Mouse (Mus musculus): ENCODE data around the gene Traf4. TPM values are rescaled to one million over a fixed set of nuclear protein-coding genes. Genes with fewer than 3 reads are reported as not detected.

The Traf4 gene
- polyA plus RNA-seq, 1 experiment from 2014 or later, result 57.5 TPM

DNA sequence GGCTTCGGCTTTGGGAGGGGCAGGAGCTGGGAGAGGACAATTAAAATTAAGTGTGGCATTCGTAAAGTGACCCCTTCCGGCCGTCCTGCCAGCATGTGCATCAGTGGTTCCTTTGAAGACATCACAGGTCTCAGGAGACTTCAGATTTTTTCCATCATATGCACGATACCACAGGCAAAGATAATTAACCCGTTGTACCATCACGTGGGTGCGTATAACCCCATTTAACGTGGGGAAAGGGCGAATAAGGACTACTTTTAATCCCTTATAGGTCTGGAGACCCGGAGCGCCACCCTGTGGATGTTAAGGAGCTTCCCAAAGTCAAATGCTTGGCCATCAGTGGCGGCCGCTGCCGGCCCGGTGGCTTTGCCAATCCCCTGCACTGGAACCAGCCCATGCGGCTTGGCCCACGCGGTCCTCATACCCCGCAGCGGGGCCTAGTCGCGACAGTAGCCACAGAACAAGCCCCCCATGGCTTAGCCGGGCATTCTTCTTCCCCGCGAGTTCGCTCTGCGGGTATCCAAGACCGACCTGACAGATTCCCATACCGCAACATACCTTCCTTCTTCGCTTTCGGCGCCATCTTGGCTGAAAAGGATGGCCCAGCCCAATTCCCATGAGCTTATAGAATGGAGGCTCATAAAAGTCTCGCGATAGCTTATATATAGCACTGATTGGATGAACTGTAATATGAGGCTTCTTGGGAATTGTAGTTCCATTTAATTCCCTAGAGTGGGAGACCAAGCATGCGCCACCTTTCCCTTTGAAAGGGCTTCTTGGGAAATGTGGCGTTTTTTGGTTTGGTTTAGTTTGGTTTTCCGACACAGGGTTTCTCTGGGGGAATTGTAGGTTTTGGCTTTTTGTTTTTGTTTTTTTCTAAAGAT is 17.8 kb upstream of the Traf4 start, which contains the start of gene Rpl23a:
Rpl23a (minus strand) TSS at position 624 of the 884 bp plus-strand sequence.
- DNase-seq (ENCODE audit: low spot score), result peak; percentile 91

DNA sequence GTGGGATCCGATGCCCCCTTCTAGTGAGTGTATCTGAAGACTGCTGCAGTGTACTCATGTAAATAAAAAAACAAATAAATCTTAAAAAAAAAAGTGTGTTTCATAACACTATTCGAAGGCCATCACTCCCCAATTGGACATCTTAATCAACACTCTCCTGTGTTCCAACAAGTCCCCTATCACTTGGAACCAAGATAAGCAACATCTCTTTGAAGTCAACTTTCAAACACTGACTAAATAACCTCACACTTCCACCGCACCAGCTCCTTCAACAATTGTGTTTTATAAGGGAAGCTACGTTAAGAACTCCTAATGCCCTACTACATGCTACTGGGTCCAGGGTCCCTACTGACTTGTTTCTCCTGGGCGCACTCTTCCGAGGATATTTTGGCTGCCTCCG is 17.1 kb upstream of the Traf4 start:
- no peak for DNase-seq (ENCODE audit: low spot score)

DNA sequence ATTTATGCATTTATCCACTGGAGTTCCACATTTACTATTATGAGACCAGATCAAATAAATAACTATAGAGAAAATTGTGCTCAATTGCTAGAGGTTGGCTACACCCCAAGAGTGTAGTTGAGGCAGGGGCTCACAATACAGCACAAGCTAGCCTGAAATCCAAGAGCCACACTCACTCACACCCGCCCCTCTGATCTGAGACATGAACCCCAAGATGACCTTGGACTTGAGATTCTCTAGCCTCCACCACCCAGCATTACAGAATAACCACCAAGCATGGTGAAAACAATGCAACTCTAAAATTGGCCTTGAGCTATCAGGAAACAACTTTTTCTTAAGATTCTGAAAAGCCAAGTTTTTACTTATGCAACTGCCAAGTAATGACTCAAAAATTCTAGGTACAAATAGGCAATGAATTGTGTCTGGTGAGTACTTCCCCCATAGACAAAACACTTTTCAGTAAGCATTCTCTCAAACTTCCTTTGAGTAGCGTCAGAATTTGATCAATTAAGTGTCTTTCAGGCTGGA is 16.5 kb upstream of the Traf4 start:
- no peak for DNase-seq (ENCODE audit: low spot score)

DNA sequence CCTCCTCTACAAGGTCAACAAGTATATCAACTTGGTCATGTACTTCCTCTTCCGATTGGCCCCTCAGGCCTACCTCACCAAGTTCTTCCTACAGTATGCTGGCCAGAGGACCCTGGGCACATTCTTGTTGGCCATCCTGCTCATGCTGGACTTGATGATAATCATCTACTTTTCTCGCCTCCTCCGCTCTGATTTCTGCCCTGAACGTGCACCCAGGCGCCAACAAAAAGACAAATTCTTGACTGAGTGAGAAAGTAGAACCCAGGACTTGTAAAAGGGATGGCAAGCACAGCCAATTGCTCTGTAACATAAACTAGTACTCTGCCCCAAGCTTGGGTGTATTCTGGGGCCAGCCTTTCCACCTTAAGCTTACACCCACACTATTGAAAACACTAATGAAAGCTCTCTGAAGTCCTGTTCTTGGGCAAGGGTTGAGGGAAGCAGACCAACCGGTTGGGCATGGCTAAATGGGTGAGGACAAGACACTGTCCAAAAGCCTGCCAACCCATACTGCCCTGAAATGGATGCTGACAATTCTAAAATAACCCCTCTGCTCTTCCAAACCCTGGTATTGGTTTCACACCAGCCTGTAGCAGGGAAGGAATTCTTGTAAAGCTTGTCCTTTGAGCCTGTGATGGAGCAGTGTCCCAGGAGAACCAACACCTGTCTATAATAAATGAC is 14.8 kb upstream of the Traf4 start:
- DNase-seq (ENCODE audit: low spot score), result no peak

DNA sequence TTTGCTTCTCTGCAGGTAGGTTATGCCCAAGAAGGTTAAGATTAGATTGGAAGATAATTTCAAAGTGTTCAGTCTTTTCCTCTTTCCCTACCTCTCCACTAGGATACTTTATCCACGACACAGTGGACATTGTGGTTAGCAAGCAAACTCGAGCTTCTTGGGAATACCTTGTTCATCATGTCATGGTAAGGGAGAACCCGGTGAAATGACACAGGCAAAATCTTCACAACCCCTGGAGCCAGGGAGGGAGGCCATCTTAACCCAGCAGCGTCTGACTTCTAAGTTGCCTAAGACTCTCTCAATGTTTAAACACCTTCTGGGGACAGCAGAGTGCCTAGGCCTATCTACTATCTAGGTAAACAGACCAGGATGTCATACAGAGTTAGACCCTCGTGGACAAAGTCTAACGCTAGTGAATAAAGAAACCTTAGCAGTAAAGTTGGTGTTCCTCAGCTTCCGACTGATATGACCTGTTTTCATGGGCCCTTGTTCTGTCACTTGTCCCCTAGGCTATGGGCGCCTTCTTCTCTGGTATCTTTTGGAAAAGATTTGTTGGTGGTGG is 14.1 kb upstream of the Traf4 start:
- no peak for DNase-seq (ENCODE audit: low spot score)

DNA sequence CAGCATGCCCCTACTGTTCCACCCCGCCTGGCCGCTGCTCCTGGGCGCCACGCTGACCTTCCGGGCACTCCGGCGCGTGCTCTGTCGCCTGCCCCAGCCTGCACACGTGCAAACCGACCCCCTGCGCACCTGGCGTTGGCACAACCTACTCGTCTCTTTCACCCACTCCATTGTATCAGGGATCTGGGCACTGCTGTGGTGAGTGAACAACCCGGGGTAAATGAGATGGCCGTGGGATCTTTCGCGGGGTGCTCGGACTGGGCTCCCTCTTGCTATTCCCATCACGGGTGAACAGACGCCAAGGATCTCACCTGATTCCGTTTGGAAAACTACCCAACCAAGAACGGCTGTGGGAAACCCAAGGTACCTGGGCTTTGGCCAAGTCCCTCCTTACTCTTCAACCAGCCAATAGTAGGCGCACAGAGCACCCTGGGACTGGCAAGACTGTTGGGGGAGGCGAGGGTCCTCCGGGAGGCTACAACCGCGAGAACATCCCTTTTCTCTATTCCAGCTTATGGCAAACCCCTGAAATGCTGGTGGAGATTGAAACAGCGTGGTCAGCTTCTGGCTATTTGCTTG is 13.6 kb upstream of the Traf4 start:
- DNase-seq (ENCODE audit: low spot score), result peak; percentile 23

DNA sequence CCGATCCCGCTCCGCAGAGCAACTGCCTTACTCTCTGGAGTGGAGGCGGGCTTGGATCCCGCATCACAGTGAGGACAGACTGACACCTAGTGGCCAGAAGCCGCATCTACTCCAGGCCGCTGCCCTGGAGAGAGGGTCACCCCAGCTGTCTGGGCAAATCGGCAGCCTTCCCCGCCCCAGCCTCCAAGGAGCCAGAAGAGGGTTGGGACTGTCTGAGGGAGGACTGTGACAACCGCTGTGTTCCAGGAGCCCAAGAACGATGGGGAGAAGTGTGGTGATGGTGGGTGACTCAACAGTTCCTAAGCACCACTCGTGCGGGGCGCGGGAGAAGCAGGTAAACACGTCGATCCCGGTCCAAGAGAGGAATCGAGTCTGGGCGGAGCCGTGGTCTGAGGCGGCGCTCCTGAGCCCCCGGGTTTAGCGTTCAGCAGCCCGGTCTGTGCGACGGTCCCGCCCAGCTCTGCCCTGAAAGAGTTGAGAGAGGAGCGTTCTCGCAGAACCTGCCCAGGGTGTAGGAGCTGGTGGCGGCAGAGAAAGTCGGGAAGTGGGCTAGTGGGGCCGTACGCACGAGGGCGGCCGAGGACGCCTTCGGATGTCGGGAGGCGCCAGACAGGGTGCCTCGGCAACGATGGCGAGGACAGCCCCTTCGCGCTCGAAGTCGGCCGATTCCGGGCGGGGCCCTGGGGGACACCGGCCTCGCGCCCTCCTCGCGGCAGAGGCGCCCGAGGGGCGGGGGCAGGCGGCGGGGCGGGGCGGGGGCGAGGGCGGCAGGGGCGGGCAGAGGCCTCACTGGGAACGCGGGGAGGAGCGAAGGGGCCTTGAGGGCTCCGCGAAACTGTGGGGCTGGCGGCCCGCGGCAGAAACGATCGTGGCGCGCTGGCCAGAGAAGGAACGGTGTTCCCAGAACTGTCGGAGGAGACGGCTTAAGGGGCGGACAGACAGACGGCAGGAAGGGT is 12.8 kb upstream of the Traf4 start:
- DNase-seq (ENCODE audit: low spot score), result peak; percentile 91

DNA sequence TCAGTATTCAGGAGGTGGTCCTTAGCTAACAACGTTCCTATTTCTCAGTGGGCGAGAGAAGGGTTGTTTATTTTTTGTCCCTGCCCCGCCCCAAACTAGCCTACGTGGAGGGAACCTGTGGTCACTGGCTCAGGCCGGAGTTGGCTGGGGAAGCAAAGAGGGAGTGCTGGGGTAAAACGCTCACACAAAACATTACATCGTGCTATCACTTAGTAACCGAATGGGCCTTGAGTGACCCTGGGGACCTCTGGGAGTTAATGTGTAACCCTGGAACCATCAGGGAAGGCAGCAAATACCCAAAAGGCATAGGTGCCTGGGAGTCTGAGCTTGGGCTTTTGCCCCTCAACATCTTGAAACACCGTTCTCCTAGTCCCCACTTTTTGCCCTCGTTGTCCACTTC is 12.0 kb upstream of the Traf4 start:
- no peak for DNase-seq (ENCODE audit: low spot score)

DNA sequence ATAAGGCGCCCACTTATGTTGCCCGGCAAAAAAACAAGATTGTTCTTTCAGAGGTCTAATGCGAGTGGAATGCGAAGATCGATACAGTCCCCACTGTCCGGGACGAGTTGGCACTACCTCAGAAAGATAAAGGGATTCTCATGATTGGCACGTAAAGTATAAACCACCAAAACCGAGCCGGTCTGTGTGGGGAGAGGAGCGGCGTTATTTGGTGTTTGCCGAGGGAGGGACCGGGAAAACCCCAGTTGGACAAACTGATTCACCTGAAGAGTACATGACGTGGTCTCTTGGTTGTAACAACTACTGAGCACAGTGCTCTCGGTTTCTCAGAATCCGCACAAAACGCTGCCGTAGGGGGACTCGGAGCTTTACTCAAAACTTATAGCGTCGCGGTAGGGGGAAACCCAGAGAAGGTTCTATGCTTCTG is 11.5 kb upstream of the Traf4 start:
- DNase-seq (ENCODE audit: low spot score), result no peak

DNA sequence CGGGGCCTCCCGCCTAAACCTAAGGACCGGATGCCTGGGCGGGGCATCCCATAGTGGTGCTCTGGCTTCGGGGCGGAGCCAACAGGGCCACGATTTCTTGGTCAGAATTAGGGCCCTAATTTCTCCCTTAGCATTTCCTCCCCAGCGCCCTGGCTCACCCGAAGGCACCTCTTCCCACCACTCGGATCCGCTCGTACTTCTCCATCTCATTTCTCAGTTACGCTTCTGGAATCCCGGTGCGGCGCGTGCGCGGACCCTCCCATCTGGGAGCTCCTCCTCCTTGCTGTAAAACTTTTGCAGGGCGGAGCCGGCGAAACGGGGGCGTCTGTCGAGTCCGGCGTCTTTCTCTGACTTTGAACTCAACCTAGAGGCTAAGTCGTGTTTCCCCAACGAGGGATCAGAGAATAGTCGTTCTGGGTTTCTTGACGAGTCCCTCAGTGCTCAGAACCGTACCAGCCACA is 11.0 kb upstream of the Traf4 start, which contains the start of the genes Nek8 and Tlcd1:
Nek8 (minus strand) TSS at position 274 of the 461 bp plus-strand sequence.
Tlcd1 (plus strand) TSS at position 310 of the 461 bp plus-strand sequence.
- DNase-seq (ENCODE audit: low spot score), result peak; percentile 93

DNA sequence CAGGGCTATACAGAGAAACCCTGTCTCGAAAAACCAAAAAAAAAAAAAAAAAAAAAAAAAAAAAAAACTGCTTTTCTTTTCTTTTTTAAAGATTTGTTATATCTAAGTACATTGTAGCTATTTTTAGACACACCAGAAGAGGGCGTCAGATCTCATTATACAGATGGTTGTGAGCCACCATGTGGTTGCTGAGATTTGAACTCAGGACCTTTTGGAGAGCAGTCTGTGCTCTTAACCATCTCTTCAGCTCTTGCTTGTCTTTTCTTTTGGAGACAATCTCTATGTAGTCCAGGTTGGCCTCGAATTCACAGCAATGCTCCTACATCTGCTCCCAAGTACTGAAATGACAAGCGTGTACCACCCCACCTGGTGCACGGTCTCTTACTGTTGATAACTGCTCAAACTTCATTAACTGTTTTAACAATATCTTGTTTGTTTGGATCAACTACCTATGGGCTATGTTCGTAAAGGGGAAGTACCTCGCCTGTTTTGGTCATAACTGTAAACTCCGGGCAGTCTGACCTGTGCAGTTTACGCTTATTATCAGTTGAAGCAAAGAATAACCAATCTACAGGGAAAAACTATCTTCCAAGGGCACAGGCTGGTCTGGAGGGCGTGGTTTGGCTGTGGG is 10.5 kb upstream of the Traf4 start:
- no peak for DNase-seq (ENCODE audit: low spot score)

DNA sequence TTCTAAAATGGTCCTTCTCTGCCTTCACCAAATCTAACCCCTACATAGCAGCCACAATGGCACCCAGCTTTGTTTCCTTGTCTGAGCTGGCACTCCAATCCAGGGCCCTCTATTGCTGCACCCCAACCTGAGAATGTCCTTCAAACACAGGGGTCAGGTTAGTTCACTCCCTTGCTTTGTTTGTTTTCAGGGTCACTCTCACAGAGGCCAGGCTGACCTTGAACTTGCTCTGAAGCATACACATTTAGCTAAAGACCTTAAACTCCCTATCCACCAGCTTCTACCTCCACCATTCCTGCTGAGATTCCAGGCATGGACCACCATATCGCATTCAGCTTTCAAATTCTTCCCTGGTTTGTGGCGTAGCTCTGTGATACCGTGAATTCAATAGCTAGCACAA is 9.1 kb upstream of the Traf4 start:
- no peak for DNase-seq (ENCODE audit: low spot score)

DNA sequence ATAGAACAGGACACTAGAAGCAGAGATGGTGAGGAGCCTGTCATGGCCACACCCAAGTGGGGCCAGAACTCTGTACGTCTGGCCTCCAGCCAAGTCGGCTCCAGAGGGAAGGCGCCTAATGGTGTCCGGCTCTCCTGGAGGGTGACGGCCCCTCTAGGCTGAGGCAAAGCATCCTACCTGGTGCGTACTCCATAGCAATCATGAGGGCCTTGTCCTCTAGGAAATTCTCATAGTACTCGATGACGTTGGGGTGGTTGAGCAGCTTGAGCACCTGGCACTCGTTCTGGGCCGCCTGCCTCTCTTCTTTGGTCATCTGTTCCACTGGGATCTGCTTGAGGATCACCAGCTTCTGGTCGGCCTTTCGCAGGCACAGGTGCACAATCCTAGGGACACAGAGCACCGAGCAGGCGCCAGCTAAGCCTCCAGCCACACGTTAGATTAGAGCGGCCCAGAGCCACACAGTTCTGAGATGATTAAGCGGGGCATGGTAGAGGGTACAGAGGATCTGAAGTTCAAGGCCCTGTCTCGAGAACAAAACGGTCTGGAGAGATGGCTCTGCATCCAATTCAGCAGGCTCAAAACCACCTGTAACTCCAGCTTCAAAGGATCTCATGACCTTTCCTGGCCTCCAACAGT is 7.5 kb upstream of the Traf4 start:
- DNase-seq (ENCODE audit: low spot score), result no peak

DNA sequence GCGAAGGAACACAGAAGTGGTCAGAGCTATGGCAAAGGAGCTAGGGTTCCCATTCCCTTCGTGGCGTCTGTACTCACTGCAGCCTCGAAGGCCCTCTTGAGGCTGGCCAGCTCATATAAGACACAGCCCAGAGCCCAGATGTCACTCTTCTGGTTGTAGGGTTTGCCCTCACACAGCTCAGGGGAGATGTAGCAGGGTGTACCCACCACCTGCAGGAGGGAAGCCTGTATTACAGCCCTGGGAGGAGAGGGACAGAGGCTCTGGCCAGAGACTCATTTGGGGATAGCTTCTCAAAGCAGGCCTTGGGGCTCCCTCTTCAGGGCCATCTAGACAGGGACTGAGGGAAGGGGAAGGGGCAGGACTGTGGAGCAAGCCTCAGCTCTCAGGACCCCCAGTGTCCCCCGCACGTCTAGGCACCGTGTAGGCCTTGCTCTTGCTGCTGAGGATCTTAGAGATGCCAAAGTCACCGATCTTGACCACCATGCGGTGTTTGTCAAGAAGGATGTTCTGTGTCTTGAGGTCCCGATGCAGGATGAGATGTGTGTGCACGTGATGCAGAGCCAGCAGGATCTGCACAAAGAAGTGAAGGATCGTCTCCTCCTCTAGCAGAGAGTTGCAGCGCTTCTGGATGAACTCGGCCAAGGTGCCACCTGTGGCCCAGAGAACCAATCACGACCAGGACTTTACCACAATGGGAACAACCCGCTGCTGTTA is 6.8 kb upstream of the Traf4 start:
- DNase-seq (ENCODE audit: low spot score), result no peak

DNA sequence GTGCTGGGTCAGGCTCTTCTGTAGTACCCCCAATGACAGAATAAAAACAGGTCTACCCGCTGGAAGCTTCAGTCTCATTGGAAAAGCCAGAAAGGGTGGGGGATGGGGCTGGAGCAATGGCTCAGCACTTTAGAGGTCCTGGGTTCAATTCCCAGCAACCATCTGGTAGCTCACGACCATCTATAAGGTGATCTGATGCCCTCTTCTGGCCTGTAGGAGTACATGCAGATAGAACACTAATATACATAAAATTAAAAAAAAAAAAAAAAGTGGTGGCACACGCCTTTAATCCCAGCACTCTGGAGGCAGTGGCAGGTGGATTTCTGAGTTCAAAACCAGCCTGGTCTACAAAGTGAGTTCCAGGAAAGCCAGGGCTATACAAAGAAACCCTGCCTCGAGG is 5.9 kb upstream of the Traf4 start:
- DNase-seq (ENCODE audit: low spot score), result peak; percentile 30

DNA sequence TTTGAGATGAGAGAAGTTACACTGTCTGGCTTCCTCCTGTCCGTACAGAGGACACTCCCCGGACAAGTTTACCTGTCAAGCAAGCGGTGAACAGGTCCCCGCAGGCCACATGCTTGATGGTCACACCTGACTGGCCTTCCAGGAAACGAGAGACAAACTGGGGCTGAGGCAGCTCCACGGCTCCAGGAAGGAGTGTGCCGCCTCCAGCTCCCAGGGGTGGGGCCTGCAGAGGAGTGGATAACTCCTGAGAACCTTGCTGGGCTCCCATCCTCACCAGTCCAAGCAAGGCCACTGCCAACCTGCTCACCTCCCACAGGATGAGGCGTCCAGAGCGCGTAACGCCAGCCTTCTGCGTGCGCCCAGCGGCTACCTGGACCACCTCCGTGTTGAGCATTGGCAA is 4.9 kb upstream of the Traf4 start:
- no peak for DNase-seq (ENCODE audit: low spot score)

DNA sequence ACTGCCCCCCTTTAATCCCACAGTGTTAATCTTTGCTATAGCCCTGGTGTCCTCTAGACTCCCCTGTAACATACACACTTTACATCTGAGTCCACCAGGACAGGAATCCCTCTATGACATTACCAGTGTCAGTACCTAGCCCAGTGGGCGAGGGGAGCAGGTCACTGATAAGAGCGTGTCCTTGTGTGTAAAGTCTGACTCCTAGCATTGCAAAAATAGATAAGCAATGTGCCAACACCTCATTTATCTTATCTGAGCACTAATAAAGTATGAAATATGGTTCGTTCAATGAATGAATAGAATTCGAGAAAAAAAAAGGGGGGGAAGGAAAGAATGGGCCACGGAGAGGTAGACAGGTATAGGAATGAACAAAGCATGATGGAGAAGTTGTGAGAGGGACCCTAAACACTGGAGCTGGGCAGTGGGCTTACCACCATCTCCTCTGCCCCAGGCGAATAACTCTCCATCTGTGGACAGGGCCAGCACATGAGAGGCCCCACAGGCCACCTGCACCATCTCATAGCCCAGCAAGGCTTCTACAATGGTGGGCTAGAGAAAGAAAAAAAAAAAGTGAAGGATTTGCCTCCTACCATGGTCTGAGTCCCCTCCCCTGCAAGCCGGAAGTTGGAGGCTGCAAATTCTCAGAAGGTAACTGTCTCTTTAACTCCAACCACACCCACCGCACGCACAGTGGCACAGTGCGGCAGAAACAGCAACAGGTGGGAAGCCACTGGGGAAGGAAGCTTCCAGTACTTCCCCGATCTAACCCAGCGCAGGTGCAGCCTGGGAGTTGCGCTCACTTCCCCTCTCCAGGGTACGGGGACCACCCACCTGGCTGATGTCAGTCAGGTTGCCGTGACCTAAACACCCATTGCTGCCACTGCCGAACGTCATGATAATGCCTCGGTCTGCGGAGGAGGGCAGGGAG is 3.4 kb upstream of the Traf4 start:
- peak; percentile 88 for DNase-seq (ENCODE audit: low spot score)
